9 mouse cellular contexts compared by ENCODE assay signal in genomic region chr7:99155311-99156289, GRCm38 (mm10). TPM values are rescaled to one million over a fixed set of nuclear protein-coding genes. Genes with fewer than 3 reads are reported as not detected.
DNase-seq lines count a peak whose midpoint lies in the region; ATAC-seq and TF ChIP-seq lines count a peak whose summit lies in the region.
"Had no signal": no experiment of that assay in that cellular context is flagged by ENCODE, and none has a peak within 500 bp of the region (broad histone marks: within the 10 kb centered on the region; RNA-seq: fewer than 3 reads in every experiment).

No protein-coding gene starts in this region.

- H3K79me2 ChIP-seq in liver, adult 2 months (ENCODE audit: control insufficient read depth, insufficient read depth, low read length), result no peaks in the 10 kb centered on the region

- H3K27me3 ChIP-seq in hindbrain, embryonic 12.5 days, result no peaks in the 10 kb centered on the region
- H3K27me3 ChIP-seq in liver, adult 2 months (ENCODE audit: control insufficient read depth, insufficient read depth, low read length), result no peaks in the 10 kb centered on the region

- peaks cover 11% of the 10 kb centered on the region for H3K4me1 ChIP-seq in hindbrain, embryonic 12.5 days
- H3K4me1 ChIP-seq in liver, adult 2 months (ENCODE audit: control insufficient read depth, insufficient read depth, low read length), result peaks cover 42% of the 10 kb centered on the region

- TF ChIP-seq CTCF in liver, adult 2 months (IDR thresholded peaks at IDR 0.05; ENCODE audit: low read depth, low read length), result no peak

- H3K36me3 ChIP-seq in hindbrain, embryonic 12.5 days, result no peaks in the 10 kb centered on the region
- H3K36me3 ChIP-seq in liver, adult 2 months (ENCODE audit: control insufficient read depth, insufficient read depth, low read length), result peaks cover 29% of the 10 kb centered on the region

- peak overlapping the region; percentile 31 for H3K27ac ChIP-seq in hindbrain, embryonic 12.5 days
- H3K27ac ChIP-seq in liver, adult 2 months (replicated peaks; ENCODE audit: insufficient read depth, low read depth, low read length), result peak overlapping the region; percentile 89

- peak overlapping the region; percentile 15; the same call in 1 of the 2 replicates for H3K9ac ChIP-seq in hindbrain, embryonic 12.5 days
- peak overlapping the region; percentile 61 for H3K9ac ChIP-seq in liver, adult 2 months (ENCODE audit: low read depth, low read length)

- WGBS in hindbrain, embryonic 12.5 days, result 26% methylated on average over 17 of the region's 17 CpGs
- 10% methylated on average over 17 of the region's 17 CpGs for WGBS in liver, adult 2 months

- 0 out of 2 replicates have a peak overlapping the region, but pooled peaks have one; percentile 4 for H3K4me3 ChIP-seq in hindbrain, embryonic 12.5 days
- H3K4me3 ChIP-seq in liver, adult 2 months (ENCODE audit: insufficient read depth, low read depth, low read length), result no peak overlapping the region; the same call in 1 of the 2 replicates
- H3K4me3 ChIP-seq: erythroblast, embryonic 14.5 days had no signal

- H3K4me2 ChIP-seq in hindbrain, embryonic 12.5 days (replicated peaks), result peak overlapping the region; percentile 41

- H3K9me3 ChIP-seq in hindbrain, embryonic 12.5 days (replicated peaks), result no peaks in the 10 kb centered on the region

- TF ChIP-seq POLR2A in liver, adult 2 months (IDR thresholded peaks at IDR 0.05; ENCODE audit: extremely low read depth, insufficient read depth, low read length), result peak; percentile 53; the same call in 1 of the 2 replicates

- peak; percentile 68 for DNase-seq in MN1 (ENCODE audit: low spot score)
- peak; percentile 82 for DNase-seq in embryo, embryonic 10 days (ENCODE audit: low spot score)
- peak; percentile 92 for DNase-seq in liver, adult 2 months (ENCODE audit: extremely low read depth, low read depth, low spot score)
- peak; percentile 71 for DNase-seq in neural tube, embryonic 10.5 days (ENCODE audit: extremely low spot score, low spot score)
- no peak for DNase-seq in urinary bladder, adult 2 months (ENCODE audit: low spot score)
- no peak for DNase-seq in urinary bladder, postnatal 25 days (ENCODE audit: low spot score)
- no peak for DNase-seq in right cerebral cortex, postnatal 4 days

- ATAC-seq in hindbrain, embryonic 12.5 days (ENCODE audit: low FRiP score), result peak; percentile 70

RNA-seq across cellular contexts. Expression of gene Uvrag, which starts 14.7 kb away (rescaled TPM):
- 16.6 and 17.7 TPM in 2 replicates for polyA plus RNA-seq in hindbrain, embryonic 12.5 days (2016; fragmentation: Nextera tagmentation; extraction: Ambion mirVana)
- 18.3 and 19.9 TPM in 2 replicates for total RNA-seq in liver, adult 2 months (2014; rRNA removed)
- polyA plus RNA-seq in liver, adult 2 months (2012; rRNA removed), result 11.4 and 12.2 TPM in 2 replicates
- 19.4 and 21.5 TPM in 2 replicates for polyA plus RNA-seq in urinary bladder, adult 2 months (2012; rRNA removed)

RNA-seq across cellular contexts. Expression of gene Dgat2, which starts 26.9 kb away (rescaled TPM):
- 11.6 and 12.8 TPM in 2 replicates for polyA plus RNA-seq in hindbrain, embryonic 12.5 days (2016; fragmentation: Nextera tagmentation; extraction: Ambion mirVana)
- total RNA-seq in liver, adult 2 months (2014; rRNA removed), result 464 and 499 TPM in 2 replicates
- 610 and 703 TPM in 2 replicates for polyA plus RNA-seq in liver, adult 2 months (2012; rRNA removed)
- 82.3 and 95.8 TPM in 2 replicates for polyA plus RNA-seq in urinary bladder, adult 2 months (2012; rRNA removed)

Comparison
In these comparisons a context has a peak if more than half of its experiments do, and no peak if none do; other contexts are left out.
1. DNase-seq: peak in MN1 (single experiment), embryo, embryonic 10 days (single experiment), liver, adult 2 months (single experiment) and neural tube, embryonic 10.5 days (single experiment); none in urinary bladder, adult 2 months (single experiment), urinary bladder, postnatal 25 days (single experiment) and right cerebral cortex, postnatal 4 days (single experiment).